Mouse (Mus musculus): ENCODE results near the gene Prph2. TPM values are rescaled to one million over a fixed set of nuclear protein-coding genes. Genes with fewer than 3 reads are reported as not detected.

Gene Prph2
- polyA plus RNA-seq, 1 experiment from 2014 or later: not detected

GRCm38 (mm10) chr17:46940461-46940860, 30.2 kb downstream of the Prph2 start:
- no peaks in the 10 kb centered on the region for H3K4me1 ChIP-seq
- H3K9me3 ChIP-seq: no peaks in the 10 kb centered on the region
- H3K4me2 ChIP-seq: no peak overlapping the region
- H3K27me3 ChIP-seq (replicated peaks): no peaks in the 10 kb centered on the region
- 98% methylated on average over 8 of the region's 8 CpGs for WGBS
- ATAC-seq (replicated peaks): no peak
- no peak overlapping the region for H3K4me3 ChIP-seq
- no peak overlapping the region for H3K27ac ChIP-seq
- no peak overlapping the region for H3K9ac ChIP-seq
- peaks cover 71% of the 10 kb centered on the region for H3K36me3 ChIP-seq (replicated peaks)

- Histone ChIP-seq H3K4me1 (no peaks in the 10 kb centered on the region), H3K36me3 (replicated peaks) (peaks cover 69% of the 10 kb centered on the region), H3K4me2 (no peak overlapping the region), H3K4me3 (no peak overlapping the region), H3K9ac (no peak overlapping the region), H3K27ac (no peak overlapping the region), H3K9me3 (no peaks in the 10 kb centered on the region), H3K27me3 (replicated peaks) (no peaks in the 10 kb centered on the region)
- 98% methylated on average over 9 of the region's 9 CpGs for WGBS
- ATAC-seq (replicated peaks): no peak
Measured at GRCm38 (mm10) chr17:46942421-46942820, 32.2 kb downstream of the Prph2 start.

GRCm38 (mm10) chr17:46946276-46946675, 36.0 kb downstream of the Prph2 start:
- Histone ChIP-seq H3K27me3 (replicated peaks) (no peaks in the 10 kb centered on the region), H3K27ac (no peak overlapping the region), H3K9ac (no peak overlapping the region), H3K4me1 (no peaks in the 10 kb centered on the region), H3K9me3 (no peaks in the 10 kb centered on the region), H3K4me2 (no peak overlapping the region), H3K36me3 (replicated peaks) (peaks cover 58% of the 10 kb centered on the region), H3K4me3 (no peak overlapping the region)
- WGBS: 91% methylated on average over 9 of the region's 9 CpGs
- ATAC-seq (replicated peaks): no peak

GRCm38 (mm10) chr17:46958045-46958444, 47.8 kb downstream of the Prph2 start:
- no peaks in the 10 kb centered on the region for H3K9me3 ChIP-seq

GRCm38 (mm10) chr17:46960216-46960615, 50.0 kb downstream of the Prph2 start:
- Histone ChIP-seq H3K27ac (no peak overlapping the region), H3K4me1 (no peaks in the 10 kb centered on the region), H3K9me3 (no peaks in the 10 kb centered on the region), H3K4me3 (no peak overlapping the region), H3K9ac (no peak overlapping the region), H3K36me3 (replicated peaks) (peaks cover 81% of the 10 kb centered on the region), H3K27me3 (replicated peaks) (no peaks in the 10 kb centered on the region), H3K4me2 (no peak overlapping the region)
- no peak for ATAC-seq (replicated peaks)
- WGBS: 94% methylated on average over 10 of the region's 10 CpGs

More at GRCm38 (mm10) chr17:46958045-46958444, 47.8 kb downstream of the Prph2 start:
- no peaks in the 10 kb centered on the region for H3K4me1 ChIP-seq
- H3K36me3 ChIP-seq (replicated peaks): peaks cover 79% of the 10 kb centered on the region
- no peak overlapping the region for H3K27ac ChIP-seq
- no peak overlapping the region for H3K4me2 ChIP-seq
- no peaks in the 10 kb centered on the region for H3K27me3 ChIP-seq (replicated peaks)
- 91% methylated on average over 2 of the region's 2 CpGs for WGBS
- H3K9ac ChIP-seq: no peak overlapping the region
- H3K4me3 ChIP-seq: no peak overlapping the region
- no peak for ATAC-seq (replicated peaks)

- ATAC-seq (replicated peaks): no peak
- H3K4me3 ChIP-seq: no peak overlapping the region
- H3K9me3 ChIP-seq: no peaks in the 10 kb centered on the region
- 90% methylated on average over 3 of the region's 3 CpGs for WGBS
- no peak overlapping the region for H3K27ac ChIP-seq
- H3K9ac ChIP-seq: no peak overlapping the region
- H3K4me1 ChIP-seq: no peaks in the 10 kb centered on the region
- H3K4me2 ChIP-seq: no peak overlapping the region
- H3K36me3 ChIP-seq (replicated peaks): peaks cover 83% of the 10 kb centered on the region
- H3K27me3 ChIP-seq (replicated peaks): no peaks in the 10 kb centered on the region
Measured at GRCm38 (mm10) chr17:46962153-46962552, 51.9 kb downstream of the Prph2 start.

- Histone ChIP-seq H3K36me3 (replicated peaks) (peaks cover 84% of the 10 kb centered on the region), H3K27me3 (replicated peaks) (no peaks in the 10 kb centered on the region), H3K4me1 (no peaks in the 10 kb centered on the region), H3K9ac (no peak overlapping the region), H3K4me3 (no peak overlapping the region), H3K27ac (no peak overlapping the region), H3K4me2 (no peak overlapping the region), H3K9me3 (no peaks in the 10 kb centered on the region)
- WGBS: 94% methylated on average over 13 of the region's 13 CpGs
- no peak for ATAC-seq (replicated peaks)
Measured at GRCm38 (mm10) chr17:46963186-46963585, 52.9 kb downstream of the Prph2 start.

- Histone ChIP-seq H3K9me3 (no peaks in the 10 kb centered on the region), H3K4me1 (no peaks in the 10 kb centered on the region), H3K27me3 (replicated peaks) (no peaks in the 10 kb centered on the region), H3K4me3 (no peak overlapping the region), H3K4me2 (no peak overlapping the region), H3K27ac (no peak overlapping the region), H3K36me3 (replicated peaks) (peaks cover 90% of the 10 kb centered on the region), H3K9ac (no peak overlapping the region)
- WGBS: 94% methylated on average over 14 of the region's 14 CpGs
- no peak for ATAC-seq (replicated peaks)
Measured at GRCm38 (mm10) chr17:46966892-46967291, 56.6 kb downstream of the Prph2 start.

GRCm38 (mm10) chr17:46972603-46973002, 62.3 kb downstream of the Prph2 start:
- no peaks in the 10 kb centered on the region for H3K9me3 ChIP-seq
- 93% methylated on average over 7 of the region's 7 CpGs for WGBS
- H3K27ac ChIP-seq: no peak overlapping the region
- H3K4me2 ChIP-seq: no peak overlapping the region
- H3K27me3 ChIP-seq (replicated peaks): no peaks in the 10 kb centered on the region
- ATAC-seq (replicated peaks): no peak
- H3K4me3 ChIP-seq: no peak overlapping the region
- no peak overlapping the region for H3K9ac ChIP-seq
- peaks cover 73% of the 10 kb centered on the region for H3K36me3 ChIP-seq (replicated peaks)
- H3K4me1 ChIP-seq: no peaks in the 10 kb centered on the region

Other genes with a start within 250 kb of the Prph2 start
- gene Rrp36, start 236.1 kb upstream of the Prph2 start, polyA plus RNA-seq (2015; fragmentation: Nextera tagmentation; extraction: Ambion mirVana): 49.9 and 50.8 TPM in 2 replicates
- gene Mea1, start 231.7 kb upstream of the Prph2 start, polyA plus RNA-seq (2015; fragmentation: Nextera tagmentation; extraction: Ambion mirVana): 277 and 304 TPM in 2 replicates
- gene Klhdc3, start 229.5 kb upstream of the Prph2 start, polyA plus RNA-seq (2015; fragmentation: Nextera tagmentation; extraction: Ambion mirVana): 172 and 180 TPM in 2 replicates
- 103 and 112 TPM in 2 replicates for gene Ppp2r5d, start 205.3 kb upstream of the Prph2 start, polyA plus RNA-seq (2015; fragmentation: Nextera tagmentation; extraction: Ambion mirVana)
- 28.2 and 31.9 TPM in 2 replicates for gene Pex6, start 199.0 kb upstream of the Prph2 start, polyA plus RNA-seq (2015; fragmentation: Nextera tagmentation; extraction: Ambion mirVana)
- gene Gnmt, start 181.3 kb upstream of the Prph2 start, polyA plus RNA-seq (2015; fragmentation: Nextera tagmentation; extraction: Ambion mirVana): 0.65 and 1.3 TPM in 2 replicates
- gene Cnpy3, start 158.2 kb upstream of the Prph2 start, polyA plus RNA-seq (2015; fragmentation: Nextera tagmentation; extraction: Ambion mirVana): 67.1 and 68.2 TPM in 2 replicates
- gene Ptcra, start 146.7 kb upstream of the Prph2 start, polyA plus RNA-seq (2015; fragmentation: Nextera tagmentation; extraction: Ambion mirVana): 0.18 and 0.39 TPM in 2 replicates
- 51.3 and 54.9 TPM in 2 replicates for gene 2310039H08Rik, start 137.8 kb upstream of the Prph2 start, polyA plus RNA-seq (2015; fragmentation: Nextera tagmentation; extraction: Ambion mirVana)
- gene Rpl7l1, start 127.8 kb upstream of the Prph2 start, polyA plus RNA-seq (2015; fragmentation: Nextera tagmentation; extraction: Ambion mirVana): 80.6 and 83.1 TPM in 2 replicates
- gene Bicral, start 52.0 kb upstream of the Prph2 start, polyA plus RNA-seq (2015; fragmentation: Nextera tagmentation; extraction: Ambion mirVana): 10.5 and 12.8 TPM in 2 replicates
- gene Tbcc, start 19.8 kb upstream of the Prph2 start, polyA plus RNA-seq (2015; fragmentation: Nextera tagmentation; extraction: Ambion mirVana): 61.6 and 68.5 TPM in 2 replicates
- gene Ubr2, start 100.1 kb downstream of the Prph2 start, polyA plus RNA-seq (2015; fragmentation: Nextera tagmentation; extraction: Ambion mirVana): 17.0 and 18.3 TPM in 2 replicates